Mouse (Mus musculus) liver, embryonic 14.5 days (tissue): ENCODE data around the gene Pdhx. TPM values are rescaled to one million over a fixed set of nuclear protein-coding genes. Genes with fewer than 3 reads are reported as not detected.

Source experiments
- ATAC-seq: fragments of 200-750 bp; cut with Nextera tagmentation; 2 replicates; pipeline ENCODE4 v1.8.0; 2017; ENCODE audit warnings: moderate number of reproducible peaks, mild to moderate bottlenecking, moderate library complexity; ENCODE audit not compliant: insufficient read depth
- DNase-seq, 3 experiments: peaks; one replicate each; pipeline ENCODE4 v3.0.0-alpha.2; 2012 to 2013; ENCODE audit warnings: low read depth in 3 of 3, low spot score in 3 of 3
- H3K27ac ChIP-seq: fragments of 300-500 bp; sonication (generic); 2 replicates; pipeline ENCODE4 v1.5.1; 2014; ENCODE audit warnings: moderate library complexity, mild to moderate bottlenecking, control low read depth, inconsistent platforms
- H3K27me3 ChIP-seq: fragments of 300-500 bp; sonication (generic); 2 replicates; pipeline ENCODE4 v1.6.1; 2014; ENCODE audit warnings: mild to moderate bottlenecking, low read length, moderate library complexity; ENCODE audit not compliant: control insufficient read depth, insufficient read depth
- H3K36me3 ChIP-seq: fragments of 300-500 bp; sonication (generic); replicated peaks from 2 replicates; pipeline ENCODE4 v1.6.1; 2014; ENCODE audit warnings: low read depth; ENCODE audit not compliant: control insufficient read depth, insufficient read depth
- H3K4me1 ChIP-seq, 2 experiments: fragments of 200-500 bp in 1 of 2; fragments of 300-500 bp in 1 of 2; sonication (generic) in 1 of 2; replicated peaks; 2 replicates each; pipeline ENCODE4 v1.6.1; 2012 to 2014; ENCODE audit warnings: antibody characterized with exemption in 1 of 2, inconsistent platforms in 1 of 2, low read length in 1 of 2; ENCODE audit not compliant: control insufficient read depth in 2 of 2, insufficient read depth in 2 of 2
- H3K4me2 ChIP-seq: fragments of 300-500 bp; sonication (generic); 2 replicates; pipeline ENCODE4 v1.6.1; 2014; ENCODE audit warnings: low read depth, mild to moderate bottlenecking, control low read depth, moderate library complexity
- H3K4me3 ChIP-seq, 2 experiments: fragments of 200-500 bp in 1 of 2; fragments of 300-500 bp in 1 of 2; sonication (generic) in 1 of 2; 2 replicates each; pipeline ENCODE4 v1.5.1; 2012 to 2014; ENCODE audit warnings: low read depth in 2 of 2, low read length in 2 of 2, mild to moderate bottlenecking in 2 of 2, control low read depth in 1 of 2, inconsistent platforms in 1 of 2, moderate library complexity in 1 of 2; ENCODE audit not compliant: insufficient read depth in 1 of 2
- H3K9ac ChIP-seq: fragments of 300-500 bp; sonication (generic); replicated peaks from 2 replicates; pipeline ENCODE4 v1.6.1; 2014; ENCODE audit warnings: mild to moderate bottlenecking, control low read depth, moderate library complexity
- H3K9me3 ChIP-seq: fragments of 300-500 bp; sonication (generic); 2 replicates; pipeline ENCODE4 v1.6.1; 2016; ENCODE audit warnings: low read length, mixed read lengths; ENCODE audit not compliant: control insufficient read depth
- CTCF ChIP-seq: IDR thresholded peaks from 2 replicates; pipeline ENCODE4 v1.5.1; 2016; ENCODE audit warnings: antibody characterized with exemption, low read depth, control low read depth
- EP300 ChIP-seq: IDR thresholded peaks from 2 replicates; pipeline ENCODE4 v1.6.1; 2016; ENCODE audit warnings: antibody characterized with exemption, low read depth
- WGBS: fragments of 180-500 bp; shearing (Covaris S2); extraction: QIAGEN DNeasy Blood & Tissue Kit; methylation state at CpG from one replicate; pipeline ENCODE4 v1.1.7; 2014; ENCODE audit not compliant: insufficient replicate concordance; 5-methylcytosine and 5-hydroxymethylcytosine counted together
- polyA plus RNA-seq, 2 experiments: library from polyadenylated mRNA; depleted of rRNA in 1 of 2; stranded (reverse) in 1 of 2; unstranded in 1 of 2; fragments of >200 nt; fragmentation: Nextera tagmentation in 1 of 2; extraction: Ambion mirVana in 1 of 2; gene quantifications; 2 replicates each; pipeline versions ENCODE4 v1.2.1 to v1.2.3; 2012 to 2014

Gene Pdhx
- polyA plus RNA-seq, 2 experiments: 16.0 to 23.8 TPM

DNA sequence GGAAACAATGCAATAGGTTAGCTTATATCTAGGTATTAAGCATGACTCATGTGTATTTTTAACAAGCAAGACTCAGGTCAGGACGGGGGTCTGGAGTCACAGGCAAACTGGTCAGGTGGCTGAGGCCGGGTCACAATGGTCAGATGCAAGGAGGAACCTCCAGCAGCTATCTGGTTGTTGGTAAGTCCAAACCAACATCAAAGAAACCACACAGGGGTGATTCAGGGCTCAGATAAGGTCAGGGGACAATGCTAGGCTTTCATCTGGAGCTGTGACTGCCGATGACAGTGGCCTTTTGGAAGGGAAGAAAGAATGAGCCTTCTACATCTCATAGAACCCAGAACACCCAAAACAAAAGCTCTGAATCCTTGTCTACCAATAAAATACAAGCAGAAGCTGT lies 86.9 kb downstream of the Pdhx start:
- Histone ChIP-seq H3K9me3 (no peaks in the 10 kb centered on the region), H3K27ac (no peak overlapping the region), H3K36me3 (no peaks in the 10 kb centered on the region), H3K27me3 (no peaks in the 10 kb centered on the region), H3K9ac (no peak overlapping the region), H3K4me3 (no peak overlapping the region), H3K4me1 (peaks cover 2 to 7% of the 10 kb centered on the region in 2 experiments; a peak in 2 of 4 replicates), H3K4me2 (no peak overlapping the region)
- WGBS: 12% methylated on average over 3 of the region's 3 CpGs
- ATAC-seq: no peak
- no peak for DNase-seq
- no peak for TF ChIP-seq EP300

DNA sequence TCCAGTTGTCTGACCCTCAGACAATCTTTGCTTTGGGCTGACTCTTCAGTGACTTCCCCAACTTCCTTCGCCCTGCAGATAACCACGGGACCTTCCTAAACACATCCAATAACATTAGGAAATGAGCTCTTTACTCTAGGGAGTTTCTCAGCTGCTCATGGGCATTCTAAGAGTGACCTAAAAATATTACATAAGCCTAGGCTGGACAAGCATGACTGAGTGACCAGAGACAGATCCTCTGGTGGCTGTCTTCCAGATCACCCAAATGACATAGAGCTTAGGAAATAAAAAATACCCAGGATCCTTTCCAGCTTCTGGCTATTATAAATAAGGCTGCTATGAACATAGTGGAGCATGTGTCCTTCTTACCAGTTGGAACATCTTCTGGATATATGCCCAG lies 90.5 kb downstream of the Pdhx start:
- H3K4me2 ChIP-seq: no peak overlapping the region
- no peaks in the 10 kb centered on the region for H3K9me3 ChIP-seq
- H3K27me3 ChIP-seq: no peaks in the 10 kb centered on the region
- peaks cover 2 to 7% of the 10 kb centered on the region in 2 experiments; a peak in 2 of 4 replicates for H3K4me1 ChIP-seq
- H3K4me3 ChIP-seq: no peak overlapping the region
- 44% methylated on average over 2 of the region's 2 CpGs for WGBS
- H3K36me3 ChIP-seq: no peaks in the 10 kb centered on the region
- no peak overlapping the region for H3K27ac ChIP-seq
- TF ChIP-seq CTCF: no peak
- no peak for TF ChIP-seq EP300
- DNase-seq (no peak), ATAC-seq (no peak)
- H3K9ac ChIP-seq: no peak overlapping the region

DNA sequence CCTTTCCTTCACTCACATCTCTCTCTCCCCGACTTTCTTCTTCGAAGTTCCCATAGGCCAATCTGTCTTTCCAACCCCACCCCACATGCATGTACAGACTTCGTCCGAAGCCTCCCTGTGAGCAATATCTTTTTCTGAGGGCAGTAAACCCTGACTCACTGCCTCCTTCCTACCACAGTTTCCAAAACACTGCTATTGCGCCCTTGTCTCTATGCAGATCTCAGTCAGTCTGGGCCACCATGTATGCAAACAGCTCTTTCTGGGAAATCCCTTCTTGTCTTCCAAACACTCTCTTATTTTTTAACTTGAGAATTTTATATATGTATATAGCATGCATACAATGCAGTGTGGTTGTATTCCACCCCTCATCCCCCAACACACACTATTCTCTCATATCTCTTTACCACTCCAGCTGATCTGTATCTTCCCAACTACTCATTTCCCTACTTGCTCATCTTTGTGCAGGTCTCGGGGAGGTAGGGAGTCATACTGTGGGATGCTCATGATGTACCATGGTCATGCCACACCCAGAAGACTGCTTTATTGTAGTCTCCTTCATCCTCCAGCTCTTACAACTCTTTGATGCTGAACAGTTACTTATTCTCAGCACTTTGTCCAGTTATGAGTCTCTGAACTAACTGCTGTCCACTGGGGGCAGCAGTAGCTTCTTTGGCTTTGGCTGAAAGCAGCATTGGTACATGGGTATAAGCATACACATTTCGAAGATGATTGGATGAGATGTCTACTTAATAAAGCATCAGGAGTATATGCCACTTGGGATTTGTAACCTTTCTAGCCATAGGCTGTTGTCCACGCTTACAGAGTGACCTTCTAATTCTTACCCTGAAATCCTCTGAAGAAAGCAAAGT lies 91.6 kb downstream of the Pdhx start:
- Histone ChIP-seq H3K9ac (no peak overlapping the region), H3K36me3 (no peaks in the 10 kb centered on the region), H3K27me3 (no peaks in the 10 kb centered on the region), H3K27ac (no peak overlapping the region), H3K9me3 (no peaks in the 10 kb centered on the region), H3K4me1 (peaks cover 2% of the 10 kb centered on the region in 2 experiments; a peak in 1 of 4 replicates), H3K4me2 (no peak overlapping the region), H3K4me3 (no peak overlapping the region)
- TF ChIP-seq EP300: no peak
- TF ChIP-seq CTCF: no peak
- DNase-seq (no peak), ATAC-seq (no peak)
- 45% methylated on average over 8 of the region's 8 CpGs for WGBS

DNA sequence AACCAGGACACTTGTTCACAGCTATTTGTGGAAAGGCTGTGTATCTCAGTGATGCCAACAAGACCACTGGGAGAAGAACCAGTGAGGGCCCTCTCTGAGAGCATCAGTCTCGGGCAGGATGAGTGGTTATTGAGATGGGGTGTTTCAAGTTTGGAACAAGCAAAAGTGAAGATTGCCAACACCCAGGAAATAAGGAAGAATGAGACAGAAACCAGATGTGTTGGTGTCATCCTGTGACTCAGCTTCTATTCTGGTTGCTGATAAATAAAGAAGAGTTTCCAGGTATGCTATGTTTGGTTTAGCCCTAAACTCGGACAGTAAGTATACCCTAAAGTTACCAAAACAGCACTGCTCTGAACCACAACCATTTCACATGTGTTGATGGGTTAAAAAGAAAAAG lies 92.4 kb downstream of the Pdhx start:
- H3K4me3 ChIP-seq: no peak overlapping the region
- no peaks in the 10 kb centered on the region for H3K27me3 ChIP-seq
- 25% methylated on average over 2 of the region's 2 CpGs for WGBS
- no peak overlapping the region for H3K4me2 ChIP-seq
- H3K9me3 ChIP-seq: no peaks in the 10 kb centered on the region
- H3K27ac ChIP-seq: no peak overlapping the region
- H3K4me1 ChIP-seq: 0 out of 4 replicates have a peak, but pooled peaks cover 0 to under 1% of the 10 kb centered on the region in 2 experiments
- TF ChIP-seq CTCF (no peak), EP300 (no peak)
- H3K9ac ChIP-seq: no peak overlapping the region
- ATAC-seq (no peak), DNase-seq (no peak)
- no peaks in the 10 kb centered on the region for H3K36me3 ChIP-seq

DNA sequence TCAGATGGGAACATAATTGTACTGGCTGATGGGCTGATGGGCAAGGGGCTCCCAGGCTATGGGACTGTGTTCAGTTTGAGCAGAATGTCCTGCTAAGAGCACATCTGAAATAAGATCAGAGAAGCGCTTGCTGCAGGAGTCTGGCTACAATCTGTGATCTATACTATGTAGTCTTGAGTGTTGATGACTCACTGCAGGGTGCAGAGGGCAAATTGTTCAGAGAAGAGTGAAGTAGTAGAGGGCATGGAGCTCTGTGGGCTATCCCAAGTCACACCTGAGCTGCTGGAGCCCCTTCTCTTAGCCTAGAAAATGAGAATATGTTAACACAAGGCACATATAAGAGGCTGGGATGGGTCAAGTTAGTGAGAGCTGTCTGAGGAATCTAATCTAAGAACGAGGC lies 93.8 kb downstream of the Pdhx start:
- Histone ChIP-seq H3K4me2 (no peak overlapping the region), H3K9ac (no peak overlapping the region), H3K36me3 (no peaks in the 10 kb centered on the region), H3K27ac (no peak overlapping the region), H3K27me3 (no peaks in the 10 kb centered on the region), H3K4me3 (no peak overlapping the region), H3K9me3 (no peaks in the 10 kb centered on the region), H3K4me1 (0 out of 4 replicates have a peak, but pooled peaks cover 0 to 2% of the 10 kb centered on the region in 2 experiments)
- 39% methylated on average over 2 of the region's 2 CpGs for WGBS
- no peak for TF ChIP-seq CTCF
- no peak for TF ChIP-seq EP300
- no peak for DNase-seq
- no peak for ATAC-seq
